Mouse (Mus musculus) lung, embryonic 15.5 days (tissue): Measurements from ENCODE around the gene Pnkp. TPM values are rescaled to one million over a fixed set of nuclear protein-coding genes. Genes with fewer than 3 reads are reported as not detected.

ENCODE experiments used
- ATAC-seq: fragments of 200-750 bp; cut with Nextera tagmentation; 2 replicates; pipeline ENCODE4 v1.8.0; 2017; ENCODE audit warnings: moderate number of reproducible peaks, borderline replicate concordance; ENCODE audit not compliant: low FRiP score, low TSS enrichment; ENCODE audit errors: extremely low read depth
- H3K27ac ChIP-seq: fragments of 300-500 bp; sonication (generic); 2 replicates; pipeline ENCODE4 v1.5.1; 2015; ENCODE audit warnings: moderate library complexity, mild to moderate bottlenecking, inconsistent platforms
- H3K27me3 ChIP-seq: fragments of 300-500 bp; sonication (generic); 2 replicates; pipeline ENCODE4 v1.6.1; 2015; ENCODE audit warnings: inconsistent platforms
- H3K36me3 ChIP-seq: fragments of 300-500 bp; sonication (generic); 2 replicates; pipeline ENCODE4 v1.6.1; 2015; ENCODE audit warnings: inconsistent platforms
- H3K4me1 ChIP-seq: fragments of 300-500 bp; sonication (generic); 2 replicates; pipeline ENCODE4 v1.6.1; 2015; ENCODE audit warnings: inconsistent platforms
- H3K4me2 ChIP-seq: fragments of 300-500 bp; sonication (generic); 2 replicates; pipeline ENCODE4 v1.6.1; 2015; ENCODE audit warnings: inconsistent platforms, mild to moderate bottlenecking, moderate library complexity
- H3K4me3 ChIP-seq: fragments of 300-500 bp; sonication (generic); 2 replicates; pipeline ENCODE4 v1.5.1; 2015; ENCODE audit warnings: mild to moderate bottlenecking, inconsistent platforms
- H3K9ac ChIP-seq: fragments of 300-500 bp; sonication (generic); 2 replicates; pipeline ENCODE4 v1.6.1; 2015; ENCODE audit warnings: inconsistent platforms
- H3K9me3 ChIP-seq: fragments of 300-500 bp; sonication (generic); 2 replicates; pipeline ENCODE4 v1.6.1; 2016; ENCODE audit warnings: inconsistent platforms
- WGBS: fragments of 180-500 bp; shearing (Covaris S2); methylation state at CpG from one replicate; pipeline ENCODE4 v1.1.7; 2015; 5-methylcytosine and 5-hydroxymethylcytosine counted together
- polyA plus RNA-seq: library from polyadenylated mRNA; unstranded; fragments of >200 nt; fragmentation: Nextera tagmentation; extraction: Ambion mirVana; gene quantifications from 2 replicates; pipeline ENCODE4 v1.2.1, GENCODE M21; 2015

Gene Pnkp
- polyA plus RNA-seq, 1 experiment from 2014 or later, result 37.6 TPM

GRCm38 (mm10) chr7:44884637-44885036 lies 27.7 kb downstream of the Pnkp start:
- Histone ChIP-seq H3K9ac (no peak overlapping the region), H3K4me2 (no peak overlapping the region), H3K36me3 (peaks cover 69% of the 10 kb centered on the region), H3K4me3 (no peak overlapping the region), H3K4me1 (0 out of 2 replicates have a peak, but pooled peaks cover 6% of the 10 kb centered on the region), H3K27me3 (no peaks in the 10 kb centered on the region), H3K27ac (no peak overlapping the region), H3K9me3 (no peaks in the 10 kb centered on the region)
- ATAC-seq, result no peak
- WGBS, result 92% methylated on average over 5 of the region's 5 CpGs

- 86% methylated on average over 7 of the region's 7 CpGs for WGBS
- H3K27ac ChIP-seq, result no peak overlapping the region
- no peak for ATAC-seq
Observed at GRCm38 (mm10) chr7:44886964-44887363, 30.0 kb downstream of the Pnkp start.

GRCm38 (mm10) chr7:44888256-44889105 lies 31.5 kb downstream of the Pnkp start:
- no peak overlapping the region for H3K4me3 ChIP-seq
- no peak overlapping the region for H3K27ac ChIP-seq
- ATAC-seq, result no peak
- WGBS, result 75% methylated on average over 13 of the region's 13 CpGs
- H3K9ac ChIP-seq, result no peak overlapping the region
- H3K9me3 ChIP-seq, result no peaks in the 10 kb centered on the region
- H3K36me3 ChIP-seq, result peaks cover 35% of the 10 kb centered on the region
- no peak overlapping the region for H3K4me2 ChIP-seq
- no peaks in the 10 kb centered on the region for H3K27me3 ChIP-seq
- peaks cover 28% of the 10 kb centered on the region for H3K4me1 ChIP-seq

More at GRCm38 (mm10) chr7:44886964-44887363, 30.0 kb downstream of the Pnkp start:
- Histone ChIP-seq H3K4me1 (peaks cover 23% of the 10 kb centered on the region), H3K9me3 (no peaks in the 10 kb centered on the region), H3K4me3 (no peak overlapping the region), H3K36me3 (peaks cover 50% of the 10 kb centered on the region), H3K4me2 (no peak overlapping the region), H3K27me3 (no peaks in the 10 kb centered on the region), H3K9ac (no peak overlapping the region)

DNA sequence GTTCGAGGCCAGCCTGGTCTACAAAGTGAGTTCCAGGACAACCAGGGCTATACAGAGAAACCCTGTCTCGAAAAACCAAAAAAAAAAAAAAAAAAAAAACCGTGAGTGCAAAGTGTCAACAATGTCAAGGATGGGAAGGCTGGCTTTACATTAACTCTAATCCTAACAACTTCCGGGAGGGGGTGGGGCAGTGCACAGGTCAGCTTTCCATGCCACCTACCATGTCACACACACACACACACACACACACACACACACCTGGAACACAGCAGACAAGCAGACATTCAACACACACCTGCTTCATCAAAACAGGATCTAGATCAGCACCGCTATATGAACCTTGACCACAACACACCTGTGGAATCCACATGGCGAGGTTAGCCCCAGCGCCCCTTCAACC lies 33.2 kb downstream of the Pnkp start:
- 77% methylated on average over 6 of the region's 7 CpGs for WGBS
- Histone ChIP-seq H3K4me2 (peak overlapping the region; percentile 87; the same call in 1 of the 2 replicates), H3K27me3 (no peaks in the 10 kb centered on the region), H3K36me3 (peaks cover 23% of the 10 kb centered on the region; the same call in 1 of the 2 replicates), H3K4me1 (peaks cover 42% of the 10 kb centered on the region), H3K4me3 (peak overlapping the region; percentile 86; the same call in 1 of the 2 replicates), H3K9me3 (no peaks in the 10 kb centered on the region), H3K27ac (no peak overlapping the region), H3K9ac (no peak overlapping the region)
- no peak for ATAC-seq

GRCm38 (mm10) chr7:44890737-44891136 lies 33.8 kb downstream of the Pnkp start:
- H3K4me3 ChIP-seq, result peak overlapping the region; percentile 86
- H3K36me3 ChIP-seq, result peaks cover 21% of the 10 kb centered on the region; the same call in 1 of the 2 replicates
- H3K4me2 ChIP-seq, result peak overlapping the region; percentile 87
- no peak overlapping the region for H3K27ac ChIP-seq
- WGBS, result 82% methylated on average over 4 of the region's 4 CpGs
- H3K4me1 ChIP-seq, result peaks cover 46% of the 10 kb centered on the region
- H3K9me3 ChIP-seq, result no peaks in the 10 kb centered on the region
- H3K27me3 ChIP-seq, result no peaks in the 10 kb centered on the region
- no peak for ATAC-seq
- no peak overlapping the region for H3K9ac ChIP-seq

DNA sequence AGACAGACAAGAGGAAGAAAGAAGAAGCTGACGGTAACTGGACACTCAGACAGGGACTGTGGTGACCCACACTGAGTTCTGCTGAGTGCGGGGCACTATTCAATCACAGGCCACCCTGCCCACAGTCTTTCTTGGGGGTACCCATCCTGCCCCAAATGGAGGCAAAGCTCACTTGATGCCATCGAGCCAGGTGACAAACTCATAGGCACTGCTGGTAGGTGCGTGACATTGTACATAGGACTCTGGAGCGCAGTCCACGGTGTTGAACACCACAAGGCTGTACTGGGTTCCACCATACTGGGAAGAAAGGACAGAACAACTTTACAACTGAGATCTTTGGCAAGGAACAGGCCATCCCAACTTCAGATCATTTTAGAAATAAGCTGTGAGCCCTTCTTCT lies 34.7 kb downstream of the Pnkp start:
- Histone ChIP-seq H3K4me2 (peak overlapping the region; percentile 87), H3K9me3 (no peaks in the 10 kb centered on the region), H3K36me3 (peaks cover 14% of the 10 kb centered on the region; the same call in 1 of the 2 replicates), H3K9ac (peak overlapping the region; percentile 87), H3K27ac (peak overlapping the region; percentile 96; the same call in 1 of the 2 replicates), H3K4me1 (peaks cover 49% of the 10 kb centered on the region), H3K4me3 (peak overlapping the region; percentile 86), H3K27me3 (no peaks in the 10 kb centered on the region)
- WGBS, result 19% methylated on average over 6 of the region's 6 CpGs
- no peak for ATAC-seq

DNA sequence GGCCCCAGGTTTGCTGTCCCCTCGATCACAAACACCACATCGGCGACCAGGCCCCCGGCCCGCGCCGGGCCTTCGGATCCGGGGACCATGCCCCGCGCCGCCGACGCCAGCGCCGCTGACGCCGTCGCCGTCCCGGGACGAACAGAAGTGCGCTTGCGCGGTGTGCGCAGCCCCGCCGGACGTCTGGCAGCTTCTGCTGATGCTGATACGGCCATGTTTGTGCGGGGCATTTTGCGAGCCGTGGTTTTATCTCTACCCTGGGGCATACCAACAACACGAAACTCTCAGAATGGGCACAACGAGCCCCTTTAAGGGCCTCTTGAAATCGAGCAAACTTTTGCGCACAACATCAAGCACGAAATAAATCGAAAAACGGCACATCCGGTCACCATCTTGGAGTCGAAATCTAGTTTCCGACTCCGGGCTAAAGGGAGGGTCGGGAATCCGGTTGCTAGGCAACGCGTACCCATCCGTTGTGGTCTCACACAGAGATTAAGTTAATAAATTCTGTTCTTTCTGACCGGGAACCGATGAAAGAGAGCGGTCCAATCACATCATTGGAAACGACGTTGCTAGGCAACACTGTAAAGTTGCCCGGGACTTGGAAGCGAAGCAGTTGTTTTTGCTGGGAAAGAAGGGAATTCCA lies 35.5 kb downstream of the Pnkp start, which contains the start of gene Med25:
Gene Med25, minus strand, starts transcription at position 437 of the 646 bp plus-strand sequence.
- peak; percentile 82 for ATAC-seq

DNA sequence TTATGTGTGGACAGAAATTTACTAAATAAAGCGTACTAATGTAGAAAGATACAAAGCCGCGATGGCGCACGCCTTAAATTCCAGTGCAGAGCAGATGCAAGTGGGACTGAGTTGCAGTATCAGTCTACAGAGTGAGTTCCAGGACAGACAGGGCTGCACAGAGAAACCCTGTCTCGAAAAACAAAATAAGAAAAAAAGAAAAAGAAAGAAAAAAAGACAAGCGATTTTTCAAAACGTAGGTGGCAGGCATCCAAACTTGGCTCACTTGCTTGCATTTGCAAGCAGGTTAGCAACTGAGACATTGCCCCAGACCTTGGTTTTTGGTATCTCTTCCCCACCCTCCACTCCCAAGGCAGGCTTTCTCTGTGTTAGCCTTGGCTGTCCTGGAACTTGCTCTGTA lies 36.3 kb downstream of the Pnkp start:
- WGBS, result 6% methylated on average over 8 of the region's 8 CpGs
- H3K36me3 ChIP-seq, result peaks cover 14% of the 10 kb centered on the region; the same call in 1 of the 2 replicates
- peak overlapping the region; percentile 86 for H3K4me3 ChIP-seq
- peaks cover 56% of the 10 kb centered on the region for H3K4me1 ChIP-seq
- H3K9ac ChIP-seq, result peak overlapping the region; percentile 15; the same call in 1 of the 2 replicates
- H3K9me3 ChIP-seq, result no peaks in the 10 kb centered on the region
- peak overlapping the region; percentile 94 for H3K27ac ChIP-seq
- no peak for ATAC-seq
- H3K4me2 ChIP-seq, result peak overlapping the region; percentile 87
- H3K27me3 ChIP-seq, result no peaks in the 10 kb centered on the region

More for the DNA sequence above, 35.5 kb downstream of the Pnkp start, which contains the start of gene Med25:
- Histone ChIP-seq H3K9me3 (no peaks in the 10 kb centered on the region), H3K4me3 (peak within 1 kb of the TSS; percentile 86), H3K9ac (peak within 1 kb of the TSS; percentile 87), H3K36me3 (peaks cover 14% of the 10 kb centered on the region; the same call in 1 of the 2 replicates), H3K27ac (peak within 1 kb of the TSS; percentile 96), H3K27me3 (no peaks in the 10 kb centered on the region), H3K4me2 (peak within 1 kb of the TSS; percentile 87), H3K4me1 (peaks cover 56% of the 10 kb centered on the region)
- under 1% methylated on average over 56 of the region's 56 CpGs for WGBS

DNA sequence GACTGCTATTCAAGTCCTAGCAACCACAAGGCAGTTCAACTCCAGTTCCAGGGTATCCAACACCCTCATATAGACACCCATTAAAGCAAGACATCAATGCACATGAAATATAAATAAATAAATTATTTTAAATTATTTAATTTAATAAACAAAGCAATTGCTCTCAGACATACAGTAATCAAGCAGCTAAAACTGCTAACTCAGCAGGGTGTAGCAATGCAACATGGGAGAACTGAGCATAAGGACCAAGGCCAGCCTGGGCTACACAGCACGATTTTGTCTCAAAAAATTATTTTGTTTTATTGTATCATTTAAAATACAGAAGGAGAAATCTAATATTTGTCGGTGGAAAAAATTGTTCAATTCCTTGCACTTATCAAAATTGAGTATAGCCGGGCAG lies 37.2 kb downstream of the Pnkp start:
- WGBS, result 93% methylated on average over 3 of the region's 3 CpGs

DNA sequence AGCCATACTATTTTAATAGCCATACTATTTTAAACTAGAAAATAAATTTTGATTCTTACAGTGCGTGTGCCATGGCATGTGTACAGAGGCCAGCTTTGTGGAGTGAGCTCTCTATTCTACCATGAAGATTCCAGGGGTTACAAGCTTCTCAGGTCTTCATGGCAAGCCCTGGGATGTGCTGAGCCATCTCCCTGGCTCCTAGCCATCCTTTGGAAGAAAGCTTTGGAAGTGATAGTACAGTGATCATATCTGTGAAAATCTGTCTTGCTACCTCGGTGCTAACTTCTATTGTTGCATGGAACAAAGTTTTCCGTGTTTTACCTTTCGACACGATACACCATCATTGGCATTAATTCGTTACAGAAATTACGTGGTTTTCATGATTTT lies 38.3 kb downstream of the Pnkp start:
- Histone ChIP-seq H3K4me2 (peak overlapping the region; percentile 70), H3K27ac (peak overlapping the region; percentile 86; the same call in 1 of the 2 replicates), H3K9ac (no peak overlapping the region), H3K9me3 (no peaks in the 10 kb centered on the region), H3K4me1 (peaks cover 56% of the 10 kb centered on the region), H3K36me3 (peaks cover 18% of the 10 kb centered on the region; the same call in 1 of the 2 replicates), H3K27me3 (no peaks in the 10 kb centered on the region), H3K4me3 (peak overlapping the region; percentile 68)
- ATAC-seq, result no peak
- 67% methylated on average over 7 of the region's 7 CpGs for WGBS

More for the DNA sequence above, 37.2 kb downstream of the Pnkp start:
- H3K4me1 ChIP-seq, result peaks cover 57% of the 10 kb centered on the region
- no peak overlapping the region for H3K4me2 ChIP-seq
- ATAC-seq, result no peak
- H3K36me3 ChIP-seq, result peaks cover 10% of the 10 kb centered on the region; the same call in 1 of the 2 replicates
- H3K4me3 ChIP-seq, result no peak overlapping the region
- H3K9me3 ChIP-seq, result no peaks in the 10 kb centered on the region
- H3K27ac ChIP-seq, result peak overlapping the region; percentile 94; the same call in 1 of the 2 replicates
- no peak overlapping the region for H3K9ac ChIP-seq
- H3K27me3 ChIP-seq, result no peaks in the 10 kb centered on the region

DNA sequence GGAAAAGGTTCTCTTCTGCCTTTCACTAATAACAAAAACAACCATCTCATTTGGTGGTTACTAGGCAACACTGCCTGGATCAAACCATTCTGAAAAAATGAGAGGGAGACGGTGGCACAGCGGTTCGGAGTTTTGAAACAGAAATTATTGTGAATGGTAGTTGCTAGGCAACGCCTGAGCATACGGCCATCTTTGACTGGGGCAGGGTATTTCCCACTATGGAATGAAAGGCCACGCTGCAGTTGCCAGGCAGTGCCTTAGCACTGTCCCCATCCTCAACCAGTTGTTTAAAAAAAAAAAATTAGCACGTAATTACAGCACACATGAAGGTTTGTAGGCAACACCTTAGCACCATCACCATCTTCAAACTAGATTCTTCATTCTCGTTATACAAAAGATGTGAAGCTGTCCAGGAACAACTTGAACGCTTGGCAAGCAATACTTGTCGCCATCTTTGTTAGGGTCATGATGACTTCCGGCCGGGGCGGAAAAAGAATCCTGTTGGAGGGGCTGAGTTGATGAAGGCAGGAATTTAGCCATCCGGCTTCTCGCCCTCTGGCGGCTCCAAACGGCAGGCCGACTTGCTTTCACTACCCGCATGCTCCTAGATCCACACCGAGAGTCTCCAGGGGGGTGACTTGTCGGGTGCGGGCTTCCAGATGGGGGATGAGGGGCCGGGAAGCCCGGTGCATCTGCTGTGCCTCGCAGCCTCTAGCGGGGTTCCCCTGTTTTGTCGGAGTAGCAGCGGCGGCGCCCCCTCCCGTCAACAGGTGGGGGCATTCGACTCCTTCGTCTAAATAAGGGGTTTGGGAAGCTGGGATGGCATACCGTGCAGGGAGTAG lies 38.9 kb downstream of the Pnkp start, which contains the start of gene Fuz:
Gene Fuz, plus strand, starts transcription at position 487 of the 842 bp plus-strand sequence.
- no peaks in the 10 kb centered on the region for H3K27me3 ChIP-seq
- H3K9me3 ChIP-seq, result no peaks in the 10 kb centered on the region
- peaks cover 51% of the 10 kb centered on the region for H3K4me1 ChIP-seq
- H3K27ac ChIP-seq, result peak within 1 kb of the TSS; percentile 86
- H3K4me3 ChIP-seq, result peak within 1 kb of the TSS; percentile 68
- under 1% methylated on average over 34 of the region's 34 CpGs for WGBS
- peaks cover 21% of the 10 kb centered on the region; the same call in 1 of the 2 replicates for H3K36me3 ChIP-seq
- H3K4me2 ChIP-seq, result peak within 1 kb of the TSS; percentile 70
- peak; percentile 40; the same call in 1 of the 2 replicates for ATAC-seq
- H3K9ac ChIP-seq, result peak within 1 kb of the TSS; percentile 72
